Mouse (Mus musculus): ENCODE measurements around the gene Slc43a1. TPM values are rescaled to one million over a fixed set of nuclear protein-coding genes. Genes with fewer than 3 reads are reported as not detected.

The Slc43a1 gene
- polyA plus RNA-seq, 1 experiment from 2014 or later: 14.3 TPM

GRCm38 (mm10) chr2:84883084-84883483, 44.4 kb downstream of the Slc43a1 start:
- WGBS: 5% methylated on average over 6 of the region's 6 CpGs
- DNase-seq (ENCODE audit: low spot score) (peak; percentile 32), ATAC-seq (ENCODE audit: low read depth) (0 out of 2 replicates have a peak, but pooled peaks have one; percentile 15)
- H3K27me3 ChIP-seq (replicated peaks; ENCODE audit: control insufficient read depth, insufficient read depth, low read length): peaks cover 64% of the 10 kb centered on the region
- H3K4me2 ChIP-seq (ENCODE audit: low read depth, low read length): peak overlapping the region; percentile 27
- no peak overlapping the region for H3K9ac ChIP-seq (ENCODE audit: low read depth, low read length)
- peaks cover 7% of the 10 kb centered on the region; the same call in 1 of the 2 replicates for H3K4me1 ChIP-seq (ENCODE audit: control insufficient read depth, insufficient read depth, low read length)
- H3K4me3 ChIP-seq (ENCODE audit: low read depth, low read length): peak overlapping the region; percentile 0; the same call in 1 of the 2 replicates
- H3K36me3 ChIP-seq (ENCODE audit: control insufficient read depth, insufficient read depth, low read length): no peaks in the 10 kb centered on the region
- no peak overlapping the region for H3K27ac ChIP-seq (replicated peaks; ENCODE audit: low read depth, low read length)
- H3K9me3 ChIP-seq (ENCODE audit: control insufficient read depth, low read length): no peaks in the 10 kb centered on the region

- no peak for ATAC-seq (ENCODE audit: low read depth)
- Histone ChIP-seq H3K36me3 (ENCODE audit: control insufficient read depth, insufficient read depth, low read length) (no peaks in the 10 kb centered on the region), H3K9me3 (ENCODE audit: control insufficient read depth, low read length) (no peaks in the 10 kb centered on the region), H3K4me1 (ENCODE audit: control insufficient read depth, insufficient read depth, low read length) (peaks cover 8% of the 10 kb centered on the region; the same call in 1 of the 2 replicates), H3K4me3 (ENCODE audit: low read depth, low read length) (peak overlapping the region; percentile 0; the same call in 1 of the 2 replicates), H3K27me3 (replicated peaks; ENCODE audit: control insufficient read depth, insufficient read depth, low read length) (peaks cover 66% of the 10 kb centered on the region), H3K9ac (ENCODE audit: low read depth, low read length) (peak overlapping the region; percentile 9; the same call in 1 of the 2 replicates), H3K4me2 (ENCODE audit: low read depth, low read length) (peak overlapping the region; percentile 27), H3K27ac (replicated peaks; ENCODE audit: low read depth, low read length) (no peak overlapping the region)
- DNase-seq (ENCODE audit: low spot score): no peak
- WGBS: 0% methylated on average over 3 of the region's 11 CpGs
These were observed 44.9 kb downstream of the Slc43a1 start for GRCm38 (mm10) chr2:84883530-84883929.

- H3K9me3 ChIP-seq (ENCODE audit: control insufficient read depth, low read length): no peaks in the 10 kb centered on the region
- no peak overlapping the region for H3K27ac ChIP-seq (replicated peaks; ENCODE audit: low read depth, low read length)
- H3K4me2 ChIP-seq (ENCODE audit: low read depth, low read length): peak overlapping the region; percentile 27; the same call in 1 of the 2 replicates
- DNase-seq (ENCODE audit: low spot score) (no peak), ATAC-seq (ENCODE audit: low read depth) (no peak)
- no peaks in the 10 kb centered on the region for H3K36me3 ChIP-seq (ENCODE audit: control insufficient read depth, insufficient read depth, low read length)
- 69% methylated on average over 4 of the region's 4 CpGs for WGBS
- peaks cover 70% of the 10 kb centered on the region for H3K27me3 ChIP-seq (replicated peaks; ENCODE audit: control insufficient read depth, insufficient read depth, low read length)
- H3K4me1 ChIP-seq (ENCODE audit: control insufficient read depth, insufficient read depth, low read length): peaks cover 12% of the 10 kb centered on the region; the same call in 1 of the 2 replicates
- peak overlapping the region; percentile 9; the same call in 1 of the 2 replicates for H3K9ac ChIP-seq (ENCODE audit: low read depth, low read length)
- H3K4me3 ChIP-seq (ENCODE audit: low read depth, low read length): no peak overlapping the region
These were observed 45.3 kb downstream of the Slc43a1 start for GRCm38 (mm10) chr2:84883942-84884341.

GRCm38 (mm10) chr2:84884611-84885010, 46.0 kb downstream of the Slc43a1 start:
- Histone ChIP-seq H3K4me1 (ENCODE audit: control insufficient read depth, insufficient read depth, low read length) (peaks cover 17% of the 10 kb centered on the region), H3K4me3 (ENCODE audit: low read depth, low read length) (no peak overlapping the region), H3K4me2 (ENCODE audit: low read depth, low read length) (no peak overlapping the region), H3K36me3 (ENCODE audit: control insufficient read depth, insufficient read depth, low read length) (no peaks in the 10 kb centered on the region), H3K9ac (ENCODE audit: low read depth, low read length) (no peak overlapping the region), H3K27me3 (replicated peaks; ENCODE audit: control insufficient read depth, insufficient read depth, low read length) (peaks cover 77% of the 10 kb centered on the region), H3K27ac (replicated peaks; ENCODE audit: low read depth, low read length) (no peak overlapping the region), H3K9me3 (ENCODE audit: control insufficient read depth, low read length) (no peaks in the 10 kb centered on the region)
- ATAC-seq (ENCODE audit: low read depth): no peak
- DNase-seq (ENCODE audit: low spot score): no peak
- whole genome bisulfite sequencing: 45% methylated on average over 4 of the region's 4 CpGs

- H3K27ac ChIP-seq (replicated peaks; ENCODE audit: low read depth, low read length): no peak overlapping the region
- H3K9me3 ChIP-seq (ENCODE audit: control insufficient read depth, low read length): no peaks in the 10 kb centered on the region
- peaks cover 79% of the 10 kb centered on the region for H3K27me3 ChIP-seq (replicated peaks; ENCODE audit: control insufficient read depth, insufficient read depth, low read length)
- no peak for DNase-seq (ENCODE audit: low spot score)
- H3K36me3 ChIP-seq (ENCODE audit: control insufficient read depth, insufficient read depth, low read length): no peaks in the 10 kb centered on the region
- peak overlapping the region; percentile 61 for H3K4me3 ChIP-seq (ENCODE audit: low read depth, low read length)
- ATAC-seq (ENCODE audit: low read depth): no peak
- H3K4me2 ChIP-seq (ENCODE audit: low read depth, low read length): peak overlapping the region; percentile 93
- no peak overlapping the region for H3K9ac ChIP-seq (ENCODE audit: low read depth, low read length)
- peaks cover 17% of the 10 kb centered on the region for H3K4me1 ChIP-seq (ENCODE audit: control insufficient read depth, insufficient read depth, low read length)
- WGBS: 10% methylated on average over 20 of the region's 23 CpGs
These were observed 46.7 kb downstream of the Slc43a1 start for GRCm38 (mm10) chr2:84885084-84886055.

GRCm38 (mm10) chr2:84886234-84886731, 47.6 kb downstream of the Slc43a1 start, which contains the start of gene Rtn4rl2:
TSS of gene Rtn4rl2 (minus strand) at chr2:84886710.
- Histone ChIP-seq H3K4me2 (ENCODE audit: low read depth, low read length) (peak within 1 kb of the TSS; percentile 93), H3K9me3 (ENCODE audit: control insufficient read depth, low read length) (no peaks in the 10 kb centered on the region), H3K9ac (ENCODE audit: low read depth, low read length) (peak within 1 kb of the TSS; percentile 53), H3K36me3 (ENCODE audit: control insufficient read depth, insufficient read depth, low read length) (no peaks in the 10 kb centered on the region), H3K4me1 (ENCODE audit: control insufficient read depth, insufficient read depth, low read length) (peaks cover 17% of the 10 kb centered on the region), H3K27me3 (replicated peaks; ENCODE audit: control insufficient read depth, insufficient read depth, low read length) (peaks cover 79% of the 10 kb centered on the region), H3K4me3 (ENCODE audit: low read depth, low read length) (peak within 1 kb of the TSS; percentile 61), H3K27ac (replicated peaks; ENCODE audit: low read depth, low read length) (no peak within 1 kb of the TSS)
- ATAC-seq (ENCODE audit: low read depth) (no peak), DNase-seq (ENCODE audit: low spot score) (no peak)
- under 1% methylated on average over 18 of the region's 35 CpGs for WGBS

- ATAC-seq (ENCODE audit: low read depth): peak; percentile 51; the same call in 1 of the 2 replicates
These were observed 48.2 kb downstream of the Slc43a1 start for GRCm38 (mm10) chr2:84886821-84887281.

GRCm38 (mm10) chr2:84887411-84888271, 49.0 kb downstream of the Slc43a1 start:
- H3K27me3 ChIP-seq (replicated peaks; ENCODE audit: control insufficient read depth, insufficient read depth, low read length): peaks cover 68% of the 10 kb centered on the region
- under 1% methylated on average over 58 of the region's 58 CpGs for WGBS
- DNase-seq (ENCODE audit: low spot score): peak; percentile 43
- H3K4me3 ChIP-seq (ENCODE audit: low read depth, low read length): peak overlapping the region; percentile 61
- peaks cover 17% of the 10 kb centered on the region for H3K4me1 ChIP-seq (ENCODE audit: control insufficient read depth, insufficient read depth, low read length)
- peak overlapping the region; percentile 43 for H3K9ac ChIP-seq (ENCODE audit: low read depth, low read length)
- peak; percentile 16; the same call in 1 of the 2 replicates for ATAC-seq (ENCODE audit: low read depth)
- H3K9me3 ChIP-seq (ENCODE audit: control insufficient read depth, low read length): no peaks in the 10 kb centered on the region
- H3K36me3 ChIP-seq (ENCODE audit: control insufficient read depth, insufficient read depth, low read length): no peaks in the 10 kb centered on the region
- no peak overlapping the region for H3K27ac ChIP-seq (replicated peaks; ENCODE audit: low read depth, low read length)
- peak overlapping the region; percentile 93 for H3K4me2 ChIP-seq (ENCODE audit: low read depth, low read length)

More at GRCm38 (mm10) chr2:84886821-84887281, 48.2 kb downstream of the Slc43a1 start:
- H3K4me3 ChIP-seq (ENCODE audit: low read depth, low read length): peak overlapping the region; percentile 61
- peak overlapping the region; percentile 93 for H3K4me2 ChIP-seq (ENCODE audit: low read depth, low read length)
- H3K4me1 ChIP-seq (ENCODE audit: control insufficient read depth, insufficient read depth, low read length): peaks cover 17% of the 10 kb centered on the region
- H3K9ac ChIP-seq (ENCODE audit: low read depth, low read length): peak overlapping the region; percentile 53
- H3K27ac ChIP-seq (replicated peaks; ENCODE audit: low read depth, low read length): no peak overlapping the region
- H3K9me3 ChIP-seq (ENCODE audit: control insufficient read depth, low read length): no peaks in the 10 kb centered on the region
- H3K27me3 ChIP-seq (replicated peaks; ENCODE audit: control insufficient read depth, insufficient read depth, low read length): peaks cover 75% of the 10 kb centered on the region
- 0% methylated on average over 3 of the region's 39 CpGs for WGBS
- H3K36me3 ChIP-seq (ENCODE audit: control insufficient read depth, insufficient read depth, low read length): no peaks in the 10 kb centered on the region
- peak; percentile 77 for DNase-seq (ENCODE audit: low spot score)

All from embryonic facial prominence, embryonic 14.5 days (tissue).